Mouse (Mus musculus) large intestine, adult 2 months (tissue): ENCODE data around the gene Phyhd1. TPM values are rescaled to one million over a fixed set of nuclear protein-coding genes. Genes with fewer than 3 reads are reported as not detected.

Source experiments
- DNase-seq: peaks from one replicate; pipeline ENCODE4 v3.0.0-alpha.2; 2012; ENCODE audit warnings: low read depth, low spot score
- WGBS: fragments of 180-500 bp; shearing (Covaris S2); methylation state at CpG from one replicate; pipeline ENCODE4 v1.1.7; 2018; 5-methylcytosine and 5-hydroxymethylcytosine counted together
- polyA plus RNA-seq: library from polyadenylated mRNA; depleted of rRNA; stranded (reverse); fragments of >200 nt; gene quantifications from 2 replicates; pipeline ENCODE4 v1.2.3, GENCODE M21; 2012; rRNA removed

Phyhd1 gene
- polyA plus RNA-seq: 8.0 and 9.5 TPM in 2 replicates

DNA sequence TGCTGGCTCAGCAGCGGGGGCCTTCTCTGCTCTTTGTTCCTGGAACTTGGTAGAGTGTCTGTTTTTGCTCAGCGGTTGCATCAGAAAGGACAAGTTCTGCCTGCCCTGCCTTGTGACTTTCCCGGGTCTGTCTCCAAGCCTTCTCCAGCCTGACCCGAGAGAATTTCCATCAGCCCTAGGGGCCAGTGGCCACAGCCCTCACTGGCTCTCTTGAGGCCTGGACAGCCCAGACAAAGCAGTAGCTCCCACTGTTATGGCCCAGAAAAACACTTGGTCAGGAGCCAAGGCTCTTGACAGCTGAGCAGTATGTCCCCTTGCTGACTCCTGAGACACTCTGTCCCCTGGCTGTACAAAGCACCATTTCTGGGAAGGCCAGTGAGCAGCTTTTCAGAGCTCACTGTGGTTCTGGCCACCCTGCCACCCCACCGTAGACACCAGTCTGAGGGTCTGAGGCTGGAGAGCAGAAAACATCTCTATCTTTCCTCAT is at the start of gene Phyhd1:
Phyhd1 (plus strand) TSS at position 437 of the 487 bp plus-strand sequence.
- no peak for DNase-seq

GRCm38 (mm10) chr2:30216293-30216692 is 49.7 kb upstream of the Phyhd1 start:
- 95% methylated on average over 5 of the region's 5 CpGs for WGBS
- no peak for DNase-seq

More for the DNA sequence above, at the start of gene Phyhd1:
- WGBS: 71% methylated on average over 5 of the region's 5 CpGs

DNA sequence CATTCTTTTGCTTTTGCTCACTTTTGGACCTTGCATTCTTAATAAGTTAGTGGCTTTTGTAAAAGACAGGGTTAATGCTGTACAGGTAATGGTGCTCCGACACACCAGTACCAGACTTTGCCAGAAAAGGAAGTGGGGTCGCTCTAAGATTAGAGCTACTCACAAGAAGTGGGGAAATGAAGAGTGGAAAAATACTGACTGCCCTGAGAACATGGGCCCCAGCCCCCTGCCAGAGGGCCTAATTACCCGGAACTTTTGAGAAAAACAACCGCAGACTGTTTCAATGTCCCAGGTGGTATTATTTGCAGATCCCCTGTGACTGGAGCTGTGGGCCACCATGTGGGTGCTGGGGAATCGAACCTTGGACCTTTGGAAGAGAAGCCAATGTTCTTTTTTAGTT is 30.4 kb upstream of the Phyhd1 start:
- WGBS: 85% methylated on average over 5 of the region's 5 CpGs
- no peak for DNase-seq

DNA sequence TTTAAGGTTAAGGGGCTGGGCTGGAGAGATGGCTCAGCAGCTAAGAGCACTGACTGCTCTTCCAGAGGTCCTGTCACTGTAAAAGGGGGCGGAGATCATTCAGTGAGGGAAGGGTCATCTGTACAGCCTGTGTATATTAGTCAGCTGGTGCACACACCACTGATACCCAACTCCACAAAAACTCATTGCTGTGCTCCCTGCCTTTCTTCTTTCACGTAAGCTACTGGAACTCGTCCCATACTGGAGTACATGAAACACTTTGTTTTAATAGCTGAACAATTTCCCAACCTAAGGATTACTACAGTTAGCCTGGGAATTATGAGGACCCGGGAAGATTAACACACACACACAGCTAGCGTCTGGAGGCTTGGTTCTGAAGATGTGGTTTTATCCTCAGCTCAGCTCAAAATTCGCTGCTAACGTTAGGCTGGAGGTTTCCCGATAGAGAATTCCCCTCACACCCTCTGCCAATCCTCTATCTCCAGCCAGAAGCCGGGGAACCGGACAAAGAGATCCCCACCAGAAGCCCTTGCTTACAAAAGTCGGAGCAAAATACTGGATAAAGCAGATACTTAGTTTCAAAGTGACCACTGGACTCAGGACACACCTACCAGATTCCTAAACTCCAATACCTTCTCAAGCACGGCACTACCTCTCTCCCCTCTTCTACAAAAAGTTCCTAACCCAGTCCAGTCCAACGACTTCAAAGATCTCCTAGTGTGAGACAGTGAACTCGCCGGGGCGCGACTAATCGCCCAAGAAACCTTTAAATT is 29.4 kb upstream of the Phyhd1 start:
- no peak for DNase-seq
- 3% methylated on average over 18 of the region's 18 CpGs for WGBS

- WGBS: under 1% methylated on average over 66 of the region's 67 CpGs
- DNase-seq: peak; percentile 94
Measured at GRCm38 (mm10) chr2:30237199-30237880, 28.7 kb upstream of the Phyhd1 start, which contains the start of gene Lrrc8a. Lrrc8a (plus strand) TSS chr2:30237715.

GRCm38 (mm10) chr2:30237881-30238280 is 28.1 kb upstream of the Phyhd1 start:
- 0% methylated on average over 35 of the region's 42 CpGs for WGBS
- no peak for DNase-seq

- WGBS: 42% methylated on average over 3 of the region's 3 CpGs
Measured at GRCm38 (mm10) chr2:30238906-30239465, 27.0 kb upstream of the Phyhd1 start.

GRCm38 (mm10) chr2:30239777-30240176 is 26.2 kb upstream of the Phyhd1 start:
- DNase-seq: no peak
- WGBS: 15% methylated on average over 4 of the region's 4 CpGs

More at GRCm38 (mm10) chr2:30238906-30239465, 27.0 kb upstream of the Phyhd1 start:
- DNase-seq: no peak

DNA sequence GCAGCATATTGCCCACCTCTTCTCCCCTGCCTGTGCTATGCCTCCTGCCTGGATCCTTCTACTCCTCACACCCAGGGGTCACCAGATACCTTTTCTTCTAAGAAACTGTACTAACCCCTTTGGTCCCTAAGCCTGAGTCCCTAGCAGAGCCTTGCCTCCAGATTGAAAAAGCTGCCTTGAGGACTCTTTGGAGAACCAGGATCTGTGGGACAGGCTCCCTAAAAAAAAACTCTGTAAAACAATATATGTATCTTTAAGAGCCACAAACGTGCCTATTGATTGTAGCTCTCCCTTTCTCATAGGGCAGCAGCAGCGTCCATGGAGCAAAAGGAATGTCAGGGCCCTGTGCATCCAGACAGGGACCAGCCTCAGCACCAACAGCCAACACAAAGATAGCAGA is 25.7 kb upstream of the Phyhd1 start, which contains the start of gene Gm28035:
Gm28035 (plus strand) TSS at position 301 of the 400 bp plus-strand sequence.
- 68% methylated on average over 2 of the region's 2 CpGs for WGBS

GRCm38 (mm10) chr2:30242509-30242908 is 23.5 kb upstream of the Phyhd1 start:
- no peak for DNase-seq
- 30% methylated on average over 4 of the region's 4 CpGs for WGBS

More for the DNA sequence above, 25.7 kb upstream of the Phyhd1 start, which contains the start of gene Gm28035:
- no peak for DNase-seq

GRCm38 (mm10) chr2:30243391-30243790 is 22.6 kb upstream of the Phyhd1 start:
- DNase-seq: no peak
- WGBS: 80% methylated on average over 4 of the region's 4 CpGs

GRCm38 (mm10) chr2:30244595-30245178 is 21.3 kb upstream of the Phyhd1 start:
- no peak for DNase-seq
- WGBS: 18% methylated on average over 7 of the region's 7 CpGs

DNA sequence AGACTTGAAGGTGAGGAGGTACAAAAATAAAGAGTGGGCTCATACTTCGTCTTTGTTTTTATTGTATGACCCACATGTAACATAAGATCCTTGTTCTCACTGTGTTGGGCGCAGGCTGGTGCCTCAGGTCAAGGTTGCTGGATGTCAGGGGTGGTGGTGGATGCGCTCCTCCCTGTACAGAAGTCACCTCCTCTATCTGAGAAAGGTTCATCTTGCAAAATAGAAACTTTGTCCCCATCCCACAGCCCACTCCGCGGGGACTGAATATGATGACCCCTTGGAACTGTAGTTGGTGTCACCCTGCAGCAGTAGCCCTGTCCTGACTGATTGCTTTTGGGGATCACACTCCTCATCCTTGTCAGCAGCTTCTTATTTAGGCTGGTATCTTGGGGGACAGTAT is 19.0 kb upstream of the Phyhd1 start:
- no peak for DNase-seq
- WGBS: 92% methylated on average over 5 of the region's 5 CpGs

DNA sequence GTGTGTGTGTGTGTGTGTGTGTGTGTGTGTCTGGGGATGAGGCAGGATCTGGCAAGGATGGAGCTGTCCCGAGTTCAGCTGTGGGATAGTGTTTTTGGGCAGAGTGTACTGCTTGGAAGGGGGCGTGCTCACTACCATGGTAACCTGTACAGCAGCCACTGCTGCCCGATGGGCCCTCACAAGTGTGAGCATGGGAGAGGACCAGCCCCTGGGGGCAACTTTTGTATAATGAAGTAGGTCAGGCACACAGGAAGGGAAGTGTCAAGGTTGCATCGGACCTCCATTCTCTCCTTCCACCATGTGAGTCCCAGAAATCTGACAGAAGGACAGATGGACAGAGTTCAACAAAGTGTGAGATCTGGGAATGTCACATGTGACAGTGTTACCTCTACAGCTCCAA is 18.3 kb upstream of the Phyhd1 start:
- DNase-seq: no peak
- whole genome bisulfite sequencing: 64% methylated on average over 4 of the region's 4 CpGs

DNA sequence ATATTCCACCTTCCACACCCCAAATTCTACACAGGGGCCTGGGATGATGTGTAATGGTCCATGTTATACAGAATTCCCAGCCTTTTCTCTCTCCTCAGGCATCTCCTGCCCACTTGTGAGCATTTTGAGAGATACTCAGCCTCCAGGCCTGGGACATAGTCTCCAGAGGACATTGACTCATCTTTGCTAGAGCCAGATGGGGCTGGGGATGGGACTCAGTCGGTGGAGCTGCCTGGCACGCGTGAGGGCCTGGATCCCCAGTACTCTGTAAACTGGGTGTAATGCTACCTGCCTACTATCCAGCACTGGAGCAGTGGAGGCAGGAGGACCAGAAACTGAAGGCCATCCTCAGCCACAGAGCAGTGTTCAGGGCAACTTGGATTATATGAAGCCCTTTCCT is 16.8 kb upstream of the Phyhd1 start:
- 85% methylated on average over 3 of the region's 3 CpGs for WGBS

GRCm38 (mm10) chr2:30250166-30251128 is 15.6 kb upstream of the Phyhd1 start:
- WGBS: 54% methylated on average over 10 of the region's 10 CpGs
- no peak for DNase-seq

More for the DNA sequence above, 16.8 kb upstream of the Phyhd1 start:
- no peak for DNase-seq

GRCm38 (mm10) chr2:30251417-30252104 is 14.4 kb upstream of the Phyhd1 start:
- no peak for DNase-seq
- WGBS: 31% methylated on average over 5 of the region's 5 CpGs

GRCm38 (mm10) chr2:30252521-30252920 is 13.5 kb upstream of the Phyhd1 start:
- WGBS: 64% methylated on average over 3 of the region's 3 CpGs
- no peak for DNase-seq
